Mouse (Mus musculus): ENCODE measurements around the gene Wdfy4. TPM values are rescaled to one million over a fixed set of nuclear protein-coding genes. Genes with fewer than 3 reads are reported as not detected.

Wdfy4 gene
- total and polyA plus RNA-seq, 3 experiments, result 27.0 to 34.8 (median 30.9) TPM

DNA sequence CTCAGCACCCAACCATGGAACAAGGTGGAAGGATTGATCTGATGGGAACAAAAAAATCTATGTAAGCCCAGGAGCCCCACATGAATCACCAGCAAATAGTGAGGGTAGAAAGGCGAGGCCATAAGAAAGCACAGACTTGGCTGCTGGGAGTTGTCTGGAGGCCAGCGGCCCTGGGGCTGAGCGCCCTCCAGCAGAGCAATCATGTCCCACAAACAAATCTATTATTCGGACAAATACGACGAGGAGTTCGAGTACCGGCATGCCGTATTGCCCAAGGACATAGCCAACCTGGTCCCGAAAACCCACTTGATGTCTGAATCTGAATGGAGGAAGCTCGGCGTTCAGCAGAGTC is 27.6 kb upstream of the Wdfy4 start:
- no peak overlapping the region for H3K27ac ChIP-seq (ENCODE audit: control insufficient read depth, low read depth, low read length)
- no peak overlapping the region for H3K4me3 ChIP-seq (ENCODE audit: control insufficient read depth in 1 of 2, insufficient read depth in 1 of 2, low read depth in 2 of 2, low read length in 2 of 2)
- TF ChIP-seq BHLHE40 (IDR thresholded peaks at IDR 0.05; ENCODE audit: borderline replicate concordance, low read depth, low read length), result no peak
- TF ChIP-seq ZNF384 (IDR thresholded peaks at IDR 0.05; ENCODE audit: low read depth, low read length), result no peak
- no peak for TF ChIP-seq ZMIZ1 (IDR thresholded peaks at IDR 0.05; ENCODE audit: low read depth, low read length)
- no peak for TF ChIP-seq CTCF (IDR thresholded peaks at IDR 0.05 in 2 of 3, conservative IDR thresholded peaks at IDR 0.05 in 1 of 3; ENCODE audit: control insufficient read depth in 1 of 3, insufficient read depth in 1 of 3, low read depth in 2 of 3, low read length in 3 of 3, poor library complexity in 1 of 3, severe bottlenecking in 1 of 3)
- no peak for TF ChIP-seq UBTF (IDR thresholded peaks at IDR 0.05; ENCODE audit: borderline replicate concordance, insufficient read depth, low read depth, low read length)
- TF ChIP-seq TCF12 (IDR thresholded peaks at IDR 0.05; ENCODE audit: low read depth, low read length), result no peak
- TF ChIP-seq EP300 (IDR thresholded peaks at IDR 0.05; ENCODE audit: low read depth in 1 of 2, low read length in 2 of 2), result no peak
- TF ChIP-seq USF1 (IDR thresholded peaks at IDR 0.05; ENCODE audit: low read depth, low read length), result no peak
- no peak for TF ChIP-seq MAZ (IDR thresholded peaks at IDR 0.05; ENCODE audit: low read depth, low read length)
- no peak for TF ChIP-seq MEF2A (IDR thresholded peaks at IDR 0.05; ENCODE audit: extremely low read depth, insufficient replicate concordance, low read depth, low read length, poor library complexity, severe bottlenecking)
- TF ChIP-seq ETS1 (IDR thresholded peaks at IDR 0.05; ENCODE audit: low read depth, low read length), result no peak
- no peak for TF ChIP-seq TBP (IDR thresholded peaks at IDR 0.05; ENCODE audit: low read depth, low read length)
- TF ChIP-seq E2F4 (IDR thresholded peaks at IDR 0.05; ENCODE audit: borderline replicate concordance, low read depth, low read length), result no peak
- TF ChIP-seq GATA1 (IDR thresholded peaks at IDR 0.05; ENCODE audit: low read depth, low read length), result no peak
- peaks cover 0 to 12% of the 10 kb centered on the region in 2 experiments; a peak in 3 of 4 replicates for H3K4me1 ChIP-seq (ENCODE audit: control insufficient read depth in 1 of 2, insufficient read depth in 2 of 2, low read length in 2 of 2)
- no peak overlapping the region for H3K9ac ChIP-seq (ENCODE audit: control insufficient read depth, low read depth, low read length, poor library complexity, severe bottlenecking)
- H3K27me3 ChIP-seq (ENCODE audit: control insufficient read depth in 1 of 2, insufficient read depth in 2 of 2, low read length in 2 of 2), result peaks cover 0 to 3% of the 10 kb centered on the region in 2 experiments; a peak in 3 of 4 replicates
- H3K79me2 ChIP-seq (ENCODE audit: control insufficient read depth, insufficient read depth, low read length, poor library complexity), result no peaks in the 10 kb centered on the region
- DNase-seq (ENCODE audit: low read depth, low spot score), result no peak
- no peaks in the 10 kb centered on the region for H3K9me3 ChIP-seq (replicated peaks; ENCODE audit: insufficient read depth, low read length)
- H3K36me3 ChIP-seq (ENCODE audit: control insufficient read depth in 1 of 2, insufficient read depth in 2 of 2, low read length in 2 of 2), result peaks cover 0 to 3% of the 10 kb centered on the region in 2 experiments; a peak in 2 of 4 replicates

DNA sequence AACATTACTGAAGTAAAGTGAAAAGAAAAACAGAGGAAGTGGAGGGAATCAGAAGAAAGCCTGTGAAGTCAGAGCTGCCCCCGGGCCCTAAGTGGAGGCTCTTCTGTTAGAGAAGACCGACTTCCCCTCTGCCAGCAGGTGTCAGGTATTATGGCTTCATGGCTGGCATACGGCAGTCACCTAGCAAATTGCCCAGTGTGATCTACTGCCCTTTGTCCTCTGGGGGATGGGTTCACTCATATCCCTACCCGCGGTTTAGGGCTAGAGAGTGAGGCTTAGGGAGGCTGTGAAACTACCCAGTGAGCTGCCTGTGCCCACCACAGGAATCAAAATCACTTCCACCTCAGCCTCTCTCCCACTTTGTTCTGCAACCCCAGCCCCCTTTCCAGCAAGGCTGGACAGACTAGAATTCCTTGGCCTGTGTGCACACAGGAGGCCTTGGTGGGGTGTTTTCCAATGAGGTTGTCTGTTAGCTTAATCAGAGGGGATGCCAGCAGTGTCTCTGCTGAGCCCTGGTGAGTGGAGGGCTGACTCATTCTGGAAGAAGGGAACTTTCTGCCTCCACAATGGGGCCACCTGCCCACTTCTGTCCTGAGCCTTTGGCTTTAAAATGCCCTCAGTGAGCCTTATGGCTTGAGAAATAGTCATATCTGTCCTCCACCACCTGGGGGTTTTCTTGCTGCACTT is 27.1 kb upstream of the Wdfy4 start:
- no peak for DNase-seq (ENCODE audit: low read depth, low spot score)
- H3K27me3 ChIP-seq (ENCODE audit: control insufficient read depth in 1 of 2, insufficient read depth in 2 of 2, low read length in 2 of 2), result peaks cover 0 to 3% of the 10 kb centered on the region in 2 experiments; a peak in 3 of 4 replicates
- H3K4me3 ChIP-seq (ENCODE audit: control insufficient read depth in 1 of 2, insufficient read depth in 1 of 2, low read depth in 2 of 2, low read length in 2 of 2), result no peak overlapping the region
- peaks cover 0 to 3% of the 10 kb centered on the region in 2 experiments; a peak in 2 of 4 replicates for H3K36me3 ChIP-seq (ENCODE audit: control insufficient read depth in 1 of 2, insufficient read depth in 2 of 2, low read length in 2 of 2)
- no peaks in the 10 kb centered on the region for H3K79me2 ChIP-seq (ENCODE audit: control insufficient read depth, insufficient read depth, low read length, poor library complexity)
- peaks cover 0 to 12% of the 10 kb centered on the region in 2 experiments; a peak in 3 of 4 replicates for H3K4me1 ChIP-seq (ENCODE audit: control insufficient read depth in 1 of 2, insufficient read depth in 2 of 2, low read length in 2 of 2)
- H3K27ac ChIP-seq (ENCODE audit: control insufficient read depth, low read depth, low read length), result no peak overlapping the region
- TF ChIP-seq TCF12 (IDR thresholded peaks at IDR 0.05; ENCODE audit: low read depth, low read length), result no peak
- no peak for TF ChIP-seq GABPA (IDR thresholded peaks at IDR 0.05; ENCODE audit: low read depth, low read length)
- no peak for TF ChIP-seq ZC3H11A (IDR thresholded peaks at IDR 0.05; ENCODE audit: low read depth, low read length)
- no peak for TF ChIP-seq E2F4 (IDR thresholded peaks at IDR 0.05; ENCODE audit: borderline replicate concordance, low read depth, low read length)
- TF ChIP-seq UBTF (IDR thresholded peaks at IDR 0.05; ENCODE audit: borderline replicate concordance, insufficient read depth, low read depth, low read length), result no peak
- no peaks in the 10 kb centered on the region for H3K9me3 ChIP-seq (replicated peaks; ENCODE audit: insufficient read depth, low read length)
- H3K9ac ChIP-seq (ENCODE audit: control insufficient read depth, low read depth, low read length, poor library complexity, severe bottlenecking), result no peak overlapping the region
